Mouse (Mus musculus): ENCODE data around the gene Grid2.

The Grid2 gene

GRCm38 (mm10) chr6:63659423-63659822 lies 403.7 kb downstream of the Grid2 start:
- DNase-seq: peak; percentile 11

- no peak for DNase-seq
Measured at GRCm38 (mm10) chr6:63685689-63686088, 430.0 kb downstream of the Grid2 start.

- DNase-seq: no peak
Measured at GRCm38 (mm10) chr6:63701684-63702083, 446.0 kb downstream of the Grid2 start.

- DNase-seq: peak; percentile 51
Measured at GRCm38 (mm10) chr6:63733740-63734139, 478.1 kb downstream of the Grid2 start.

GRCm38 (mm10) chr6:63762535-63762934 lies 506.9 kb downstream of the Grid2 start:
- DNase-seq: no peak

GRCm38 (mm10) chr6:63794679-63795078 lies 539.0 kb downstream of the Grid2 start:
- no peak for DNase-seq

GRCm38 (mm10) chr6:63820236-63820635 lies 564.6 kb downstream of the Grid2 start:
- DNase-seq: no peak

GRCm38 (mm10) chr6:63862628-63863027 lies 607.0 kb downstream of the Grid2 start:
- DNase-seq: no peak

GRCm38 (mm10) chr6:63877088-63877764 lies 621.5 kb downstream of the Grid2 start:
- no peak for DNase-seq

- DNase-seq: no peak
Measured at GRCm38 (mm10) chr6:63877765-63878345, 622.2 kb downstream of the Grid2 start.

- DNase-seq: no peak
Measured at GRCm38 (mm10) chr6:63894714-63895113, 639.0 kb downstream of the Grid2 start.

- DNase-seq: no peak
Measured at GRCm38 (mm10) chr6:63898171-63898570, 642.5 kb downstream of the Grid2 start.

- no peak for DNase-seq
Measured at GRCm38 (mm10) chr6:63917035-63917570, 661.4 kb downstream of the Grid2 start.

- DNase-seq: no peak
Measured at GRCm38 (mm10) chr6:63921951-63922350, 666.3 kb downstream of the Grid2 start.

- DNase-seq: no peak
Measured at GRCm38 (mm10) chr6:63931201-63931600, 675.5 kb downstream of the Grid2 start.

- DNase-seq: no peak
Measured at GRCm38 (mm10) chr6:63946721-63947120, 691.0 kb downstream of the Grid2 start.

GRCm38 (mm10) chr6:63963789-63964188 lies 708.1 kb downstream of the Grid2 start:
- DNase-seq: no peak

GRCm38 (mm10) chr6:63964269-63964668 lies 708.6 kb downstream of the Grid2 start:
- DNase-seq: peak; percentile 14

- DNase-seq: peak; percentile 24
Measured at GRCm38 (mm10) chr6:63964735-63965134, 709.1 kb downstream of the Grid2 start.

- DNase-seq: no peak
Measured at GRCm38 (mm10) chr6:64046084-64046483, 790.4 kb downstream of the Grid2 start.

GRCm38 (mm10) chr6:64046732-64047131 lies 791.1 kb downstream of the Grid2 start:
- no peak for DNase-seq

- peak; percentile 78 for DNase-seq
Measured at GRCm38 (mm10) chr6:64047950-64048349, 792.3 kb downstream of the Grid2 start.

GRCm38 (mm10) chr6:64063858-64064257 lies 808.2 kb downstream of the Grid2 start:
- no peak for DNase-seq

GRCm38 (mm10) chr6:64064704-64065103 lies 809.0 kb downstream of the Grid2 start:
- DNase-seq: no peak

GRCm38 (mm10) chr6:64073406-64073805 lies 817.7 kb downstream of the Grid2 start:
- peak; percentile 84 for DNase-seq
